Mouse (Mus musculus) layer of hippocampus, adult 8-10 months (tissue): Measurements from ENCODE around the gene Ppp1r26. TPM values are rescaled to one million over a fixed set of nuclear protein-coding genes. Genes with fewer than 3 reads are reported as not detected.
"Not testable (repeated sequence)": the region's sequence is repeated elsewhere in the genome, so short reads cannot be mapped to it uniquely, and the experiment has no call there.

Experiments
- DNase-seq, 2 experiments: peaks; one replicate each; pipeline ENCODE4 v3.0.0; 2022; ENCODE audit warnings: low spot score in 2 of 2
- total RNA-seq, 4 experiments: library from RNA; stranded (reverse); gene quantifications; 2 replicates each; pipeline ENCODE4 v1.2.4; 2022

Gene Ppp1r26
- total RNA-seq, 4 experiments from 2014 or later = 16.8 to 19.9 (median 19.1) TPM

DNA sequence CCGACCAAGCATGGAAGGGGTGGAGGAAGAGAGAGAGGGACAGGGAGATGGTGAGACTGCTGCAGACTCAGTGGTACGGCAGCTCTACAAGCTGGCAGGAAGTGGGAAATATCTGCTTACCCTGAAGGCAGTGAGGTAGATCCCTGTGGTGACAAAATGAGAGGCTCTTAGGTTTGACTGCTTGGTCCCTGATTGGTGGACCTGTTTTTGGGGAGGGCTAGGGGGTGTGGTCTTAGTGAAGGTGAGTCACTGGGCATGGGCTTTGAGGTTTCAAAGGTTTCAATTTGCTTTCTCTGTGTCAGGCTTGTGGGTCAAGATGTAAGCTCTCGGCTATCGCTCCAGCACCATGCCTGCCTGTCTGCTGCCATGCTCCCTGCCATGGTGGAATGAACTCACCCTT lies 1.5 kb upstream of the Ppp1r26 start:
- DNase-seq = no peak

DNA sequence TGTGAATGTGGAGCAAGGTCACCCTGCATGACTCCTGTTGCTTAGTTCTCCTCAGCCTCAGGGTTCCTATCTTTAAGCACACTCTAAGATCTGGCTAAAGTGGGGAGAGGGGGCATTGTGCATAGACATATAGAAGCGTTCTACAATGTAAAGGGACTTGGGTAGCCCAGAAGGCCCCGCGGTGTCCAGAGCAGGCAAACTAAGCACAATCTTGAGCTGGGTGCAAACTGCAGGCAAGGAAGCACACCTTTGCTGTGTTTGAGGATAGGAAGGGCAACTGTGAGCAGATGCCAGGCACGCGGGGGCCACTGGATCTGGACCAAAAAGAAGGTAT lies 452 bp upstream of the Ppp1r26 start:
- no peak for DNase-seq

DNA sequence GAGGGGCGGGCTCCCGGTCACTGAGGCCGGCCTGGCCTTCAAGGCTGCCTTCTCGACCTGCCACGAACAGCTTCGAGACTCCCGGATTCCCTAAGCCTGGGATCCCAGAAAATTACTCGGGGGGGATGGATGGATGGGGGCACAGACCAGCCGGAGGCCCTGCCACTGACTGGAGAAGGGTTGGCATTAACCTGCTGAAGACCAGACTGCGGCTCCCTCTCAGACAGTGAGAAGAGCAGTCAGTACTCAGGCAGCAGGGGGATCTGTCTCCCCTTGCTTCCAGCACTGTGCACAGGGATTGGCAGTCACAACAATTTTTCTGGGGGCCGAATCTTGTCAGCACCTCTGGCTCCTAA lies 693 bp downstream of the Ppp1r26 start:
- no peak for DNase-seq

DNA sequence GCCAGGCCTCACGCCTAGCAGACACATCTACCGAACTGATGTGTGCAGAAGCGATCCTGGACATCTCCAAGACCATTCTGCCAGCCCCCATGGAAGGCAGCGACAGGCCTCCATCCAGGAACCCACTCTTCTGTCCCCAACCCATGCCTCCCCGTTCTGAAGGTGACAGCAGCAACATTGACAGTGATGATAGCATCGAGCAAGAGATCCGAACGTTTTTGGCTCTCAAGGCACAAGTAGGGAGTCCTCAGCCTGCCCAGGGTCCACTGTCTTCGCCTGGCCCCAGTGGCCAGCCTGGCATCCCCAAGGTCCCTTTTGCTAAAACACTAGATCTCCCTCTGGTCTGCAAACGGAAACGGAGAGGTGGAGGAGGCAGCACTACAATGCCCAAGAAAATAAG lies 5.1 kb downstream of the Ppp1r26 start:
- DNase-seq = no peak

DNA sequence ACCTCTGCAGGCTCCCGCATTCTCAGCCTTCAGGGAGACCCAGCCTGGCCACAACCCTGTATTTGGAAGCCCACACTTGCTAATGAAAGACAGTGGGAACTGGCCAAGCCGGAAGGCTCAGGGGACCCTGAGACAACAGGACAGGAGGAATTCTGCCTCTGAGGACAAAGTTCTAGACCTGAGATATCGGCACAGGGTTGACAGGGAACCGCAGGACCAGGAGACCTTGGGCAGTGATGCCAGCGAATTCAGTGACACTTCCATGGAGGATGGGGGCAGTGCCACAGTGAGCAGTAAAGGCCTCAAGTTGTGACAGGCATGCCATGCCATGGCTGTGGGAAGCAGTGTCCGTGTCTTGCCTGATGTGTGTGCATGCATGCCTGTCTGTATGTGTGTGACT lies 6.9 kb downstream of the Ppp1r26 start:
- DNase-seq = no peak

DNA sequence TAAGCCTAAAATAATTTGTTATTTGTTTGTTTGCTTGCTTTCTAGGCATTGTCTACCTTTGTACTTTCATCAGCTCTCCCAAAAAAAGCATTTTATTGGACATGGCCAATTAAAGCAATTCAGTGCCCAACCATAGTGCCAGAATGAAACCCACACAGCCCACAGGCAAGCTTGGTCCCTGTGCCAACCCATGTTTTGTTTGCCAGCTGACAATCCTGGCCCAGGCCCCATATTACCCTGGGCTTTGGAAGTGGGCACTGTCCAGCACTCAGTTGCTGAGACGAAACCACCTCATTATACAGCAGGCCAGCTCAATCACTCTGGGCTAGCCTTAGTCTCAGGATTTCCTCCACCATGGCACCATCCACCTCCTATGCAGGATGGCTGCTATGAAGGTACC lies 10.0 kb downstream of the Ppp1r26 start:
- DNase-seq = no peak

DNA sequence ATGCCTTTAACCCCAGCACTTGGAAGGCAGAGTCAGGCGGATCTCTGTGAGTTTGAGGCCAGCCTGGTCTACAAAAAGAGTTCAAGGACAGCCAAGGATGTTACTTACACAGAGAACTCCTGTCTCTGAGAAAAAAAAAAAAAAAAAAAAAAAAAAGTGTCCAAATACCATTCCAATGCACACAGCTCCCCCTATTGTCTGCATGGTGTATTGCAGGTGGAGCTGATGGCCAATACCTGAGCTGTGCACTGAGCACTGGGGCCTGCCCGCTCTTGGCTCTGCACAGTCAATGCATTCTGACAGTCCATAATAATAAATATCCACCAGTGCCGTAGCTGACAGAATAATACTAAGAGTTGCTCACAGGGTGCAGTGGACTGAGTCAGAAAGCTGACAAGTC lies 17.3 kb downstream of the Ppp1r26 start:
- peak in 1 of 2 experiments; percentile 76 for DNase-seq

DNA sequence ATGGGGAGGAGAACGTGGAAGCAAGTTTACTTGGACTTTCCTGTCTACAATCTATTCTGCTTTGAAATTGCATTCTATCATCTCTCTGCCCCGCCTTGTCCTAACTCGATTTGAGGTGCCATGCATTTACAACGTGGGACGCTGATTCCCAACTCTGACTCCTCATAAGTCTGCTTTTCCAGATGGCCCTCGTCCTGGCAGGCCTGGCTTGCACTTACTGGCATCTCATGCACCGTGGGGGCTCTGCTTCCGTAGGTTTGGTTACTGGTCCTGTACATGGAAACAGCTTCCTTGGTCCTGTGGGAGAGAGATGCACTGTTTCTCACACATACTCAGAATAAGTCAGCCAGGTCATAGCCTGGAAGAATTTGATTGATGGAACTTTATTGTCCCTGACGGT lies 18.3 kb downstream of the Ppp1r26 start:
- no peak for DNase-seq

DNA sequence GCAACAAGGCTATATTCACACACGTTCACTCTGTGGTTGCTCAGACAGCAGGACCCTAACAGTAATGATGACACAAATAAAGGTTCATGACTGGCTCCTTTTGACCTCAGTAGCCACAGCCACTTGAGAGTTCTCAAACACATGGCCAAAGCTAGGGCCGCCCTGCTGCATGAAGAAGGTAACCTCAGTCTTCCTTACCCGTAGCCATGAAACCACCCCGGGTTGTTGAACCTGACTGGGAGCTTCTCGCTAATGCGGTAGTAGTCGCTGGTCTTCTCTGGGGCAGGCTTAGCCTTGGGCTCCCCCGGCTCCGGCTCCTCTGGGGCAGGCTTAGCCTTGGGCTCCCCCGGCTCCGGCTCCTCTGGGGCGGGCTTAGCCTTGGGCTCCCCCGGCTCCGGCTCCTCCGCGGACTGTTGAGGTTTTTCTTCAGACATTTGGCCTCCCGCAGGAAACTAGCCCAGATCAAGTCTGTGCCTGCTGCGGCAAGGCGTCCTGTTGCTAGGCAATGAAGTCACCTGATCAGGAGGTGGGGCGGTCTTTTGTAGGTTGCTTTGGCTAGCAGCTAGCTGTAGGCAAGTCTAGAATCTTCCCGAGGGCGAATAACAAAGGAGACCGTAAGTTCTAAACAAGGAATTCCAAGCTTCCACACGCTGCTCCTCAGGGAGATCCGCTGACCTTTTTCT lies 19.4 kb downstream of the Ppp1r26 start, which contains the start of gene 1700007K13Rik:
Gene 1700007K13Rik (minus strand): TSS at position 497 of the 683 bp plus-strand sequence.
- peak; percentile 69 for DNase-seq

DNA sequence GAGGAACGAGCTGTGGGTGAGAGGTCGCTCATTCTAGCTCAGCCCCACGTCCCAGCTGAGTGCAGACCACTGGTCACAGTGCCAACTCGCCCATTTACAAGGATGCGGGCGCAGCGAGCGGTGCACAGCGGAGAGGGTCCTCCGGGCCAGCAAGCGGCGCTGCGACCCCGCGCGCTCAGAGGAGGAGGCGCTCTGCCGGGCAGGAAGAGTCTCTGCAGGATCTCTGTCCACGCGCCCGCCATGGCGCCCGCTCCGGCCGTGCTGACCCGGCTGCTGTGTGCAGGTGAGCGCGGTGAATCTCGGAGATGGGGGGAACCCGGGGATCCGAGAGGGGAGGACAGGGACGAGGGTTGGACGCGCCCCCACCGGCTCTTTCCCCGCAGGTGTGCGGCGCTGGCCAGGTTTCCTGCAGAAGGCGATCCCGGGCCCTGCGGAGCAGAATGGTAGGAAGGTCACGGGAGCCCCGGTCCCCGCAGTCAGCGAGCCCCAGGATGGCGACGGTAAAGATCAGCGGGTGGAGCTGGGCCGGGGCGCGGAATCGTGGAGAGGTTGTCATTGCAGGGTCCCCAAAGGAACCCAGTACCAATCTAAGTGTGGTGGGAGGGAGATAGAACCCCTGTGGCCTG lies 21.4 kb downstream of the Ppp1r26 start, which contains the start of gene Mrps2:
Gene Mrps2 (plus strand): TSS at position 207 of the 626 bp plus-strand sequence.
- DNase-seq = peak; percentile 70 to 80

DNA sequence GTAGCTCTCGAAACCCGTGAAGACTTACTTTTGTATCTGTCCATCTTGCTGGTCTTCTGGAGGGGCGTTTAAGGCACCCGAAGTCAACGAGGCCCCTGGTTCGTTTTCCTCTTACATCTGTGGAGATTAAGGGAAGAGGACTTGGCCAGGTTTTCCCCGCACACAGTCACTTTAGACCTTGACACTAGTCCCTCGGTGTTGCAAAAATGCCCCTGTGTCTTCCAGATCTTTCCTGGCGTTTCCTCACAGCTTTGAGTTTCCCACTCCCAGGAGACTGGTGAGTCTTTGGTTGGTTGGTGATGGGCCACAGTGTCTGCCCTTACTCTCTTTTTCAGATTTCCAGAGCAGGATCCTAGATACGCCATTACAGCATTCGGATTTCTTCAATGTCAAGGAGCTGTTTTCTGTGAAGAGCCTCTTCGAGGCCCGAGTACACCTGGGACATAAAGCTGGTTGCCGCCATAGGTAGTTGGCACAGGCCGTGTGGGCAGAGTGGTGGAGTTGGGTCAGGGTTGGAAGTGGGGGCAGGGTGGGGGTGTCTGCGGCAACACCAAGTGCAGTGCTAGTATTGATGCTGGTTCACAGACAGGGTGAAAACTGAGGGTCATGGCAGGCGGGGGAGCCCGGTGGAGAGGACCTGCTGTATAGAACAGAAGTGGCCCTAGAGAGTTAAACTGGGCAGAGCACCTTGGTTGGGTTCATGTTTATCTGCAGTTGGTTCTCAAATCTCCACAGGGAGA lies 22.1 kb downstream of the Ppp1r26 start:
- no peak for DNase-seq

DNA sequence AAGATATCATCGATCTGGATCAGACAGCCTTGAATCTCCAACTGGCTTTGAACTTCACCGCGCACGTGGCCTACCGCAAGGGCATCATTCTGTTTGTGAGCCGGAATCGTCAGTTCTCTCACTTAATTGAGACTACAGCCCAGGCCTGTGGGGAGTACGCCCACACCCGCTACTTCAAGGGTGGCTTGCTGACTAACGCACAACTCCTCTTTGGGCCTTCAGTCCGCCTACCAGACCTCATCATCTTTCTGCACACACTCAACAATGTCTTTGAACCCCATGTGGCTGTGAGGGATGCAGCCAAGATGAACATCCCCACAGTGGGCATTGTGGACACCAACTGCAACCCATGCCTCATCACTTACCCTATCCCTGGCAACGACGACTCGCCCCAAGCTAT lies 22.9 kb downstream of the Ppp1r26 start:
- no peak for DNase-seq

DNA sequence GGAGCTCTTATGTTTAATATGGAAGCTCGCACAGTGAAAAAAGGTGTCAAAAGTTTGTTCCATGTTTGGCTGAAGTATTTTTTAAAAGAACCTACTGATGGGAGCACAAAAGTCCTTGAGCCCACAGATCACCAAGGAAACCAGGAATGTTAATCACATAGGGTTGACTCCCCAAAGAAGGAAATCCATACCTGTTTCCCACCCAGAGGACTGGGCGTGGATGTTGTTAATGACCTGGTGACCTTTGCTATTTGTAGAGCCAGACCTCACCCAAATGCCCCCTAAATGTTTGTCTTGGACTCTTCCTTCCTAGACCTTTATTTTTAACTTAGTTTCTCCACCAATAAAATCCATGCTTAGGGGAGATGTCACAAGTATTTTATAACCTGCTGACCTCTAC lies 24.0 kb downstream of the Ppp1r26 start:
- no peak for DNase-seq

DNA sequence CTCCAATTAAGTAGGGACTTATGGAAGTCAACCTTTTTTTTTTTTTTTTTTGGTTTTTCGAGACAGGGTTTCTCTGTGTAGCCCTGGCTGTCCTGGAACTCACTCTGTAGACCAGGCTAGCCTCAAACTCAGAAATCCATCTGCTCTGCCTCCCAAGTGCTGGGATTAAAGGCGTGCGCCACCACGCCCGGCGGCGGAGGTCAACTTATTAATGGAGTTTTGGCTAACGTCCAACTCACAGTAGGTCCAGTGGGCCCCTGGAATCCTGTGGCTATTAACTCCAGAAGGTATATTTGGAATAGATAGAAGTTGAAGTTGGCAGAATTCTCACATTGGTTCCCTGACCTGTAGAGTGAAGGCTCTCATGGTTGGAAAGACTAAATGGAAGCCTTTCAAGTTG lies 25.4 kb downstream of the Ppp1r26 start:
- DNase-seq = not testable (repeated sequence)

DNA sequence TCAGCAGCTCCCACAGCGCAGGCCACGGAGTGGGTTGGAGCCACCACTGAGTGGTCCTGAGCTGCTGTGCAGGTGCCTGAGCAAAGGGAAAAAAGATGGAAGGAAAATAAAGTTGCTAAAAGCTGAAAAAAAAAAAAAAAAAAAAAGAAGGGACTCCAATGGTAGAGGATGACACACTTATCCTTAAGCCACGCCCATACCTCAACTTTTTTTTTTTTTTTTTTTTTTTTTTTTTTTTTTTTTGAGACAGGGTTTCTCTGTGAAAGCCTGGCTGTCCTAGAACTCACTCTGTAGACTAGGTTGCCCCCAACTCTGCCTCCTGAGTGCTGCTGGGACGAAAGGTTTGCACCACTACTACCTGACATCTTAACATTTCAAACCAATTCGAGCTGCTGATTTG lies 31.4 kb downstream of the Ppp1r26 start:
- DNase-seq = not testable (repeated sequence)

DNA sequence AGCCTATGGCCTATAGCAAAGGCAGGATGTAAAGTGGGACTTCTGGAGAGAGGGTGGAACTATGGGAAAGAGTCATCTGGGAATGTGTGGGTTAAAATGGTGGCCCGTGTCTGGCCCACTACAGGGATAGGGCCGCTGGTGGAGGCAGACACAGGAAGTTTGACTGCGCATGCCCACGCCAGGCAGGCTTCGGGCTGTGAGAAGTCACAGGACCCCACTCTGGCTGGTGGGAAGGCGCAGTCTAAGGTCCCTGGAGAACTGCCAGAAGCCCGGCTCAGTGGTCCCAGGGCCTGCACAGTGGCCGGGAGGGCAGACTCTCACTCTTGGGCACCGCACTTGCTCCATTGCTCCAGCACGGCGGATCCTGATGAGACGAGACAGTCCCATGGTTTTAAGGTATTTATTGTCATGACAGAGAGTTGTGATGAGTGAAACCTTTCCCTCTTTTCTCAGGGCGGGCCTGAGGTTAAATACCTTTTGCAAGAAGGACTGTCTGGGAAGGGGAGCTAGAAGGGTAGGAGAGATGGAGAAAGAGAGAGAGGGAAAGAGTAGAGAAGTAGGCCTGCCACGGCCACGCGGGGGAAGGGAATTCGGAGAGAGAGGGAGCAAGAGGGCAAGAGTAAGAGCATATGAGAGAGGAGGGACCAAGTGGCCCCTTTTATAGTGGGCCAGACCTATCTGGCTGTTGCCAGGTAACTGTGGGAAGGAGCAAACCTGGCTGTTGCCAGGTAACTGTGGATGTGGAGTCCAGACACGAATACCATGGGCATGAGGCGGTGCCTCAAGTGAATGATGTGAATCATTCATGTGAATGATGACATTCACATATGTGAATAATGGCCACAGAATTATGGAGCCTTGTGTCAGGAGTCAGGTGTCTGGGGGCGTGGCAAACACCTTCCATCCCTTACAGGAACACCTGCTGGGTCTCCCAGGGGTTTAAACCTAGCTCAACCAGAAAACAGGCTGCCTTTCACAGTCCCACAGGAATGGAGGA lies 32.9 kb downstream of the Ppp1r26 start:
- no peak for DNase-seq

DNA sequence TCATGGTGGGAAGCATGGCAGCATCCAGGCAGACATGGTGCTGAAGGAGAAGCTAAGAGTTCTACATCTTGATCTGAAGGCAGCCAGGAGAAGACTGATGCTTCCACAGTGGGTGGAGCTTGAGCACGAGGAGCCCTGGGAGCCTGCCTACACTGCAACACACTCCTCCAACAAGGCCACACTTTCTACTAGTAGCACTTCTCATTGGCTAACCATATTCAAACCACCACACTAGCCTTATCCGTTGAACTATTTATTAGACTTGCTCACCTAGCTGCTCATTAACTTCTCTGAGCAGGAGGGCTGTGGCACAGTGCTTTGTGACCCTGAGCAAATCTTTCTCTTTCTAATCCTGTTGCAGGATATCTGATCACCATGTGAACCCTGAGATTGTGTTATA lies 37.3 kb downstream of the Ppp1r26 start:
- no peak for DNase-seq

DNA sequence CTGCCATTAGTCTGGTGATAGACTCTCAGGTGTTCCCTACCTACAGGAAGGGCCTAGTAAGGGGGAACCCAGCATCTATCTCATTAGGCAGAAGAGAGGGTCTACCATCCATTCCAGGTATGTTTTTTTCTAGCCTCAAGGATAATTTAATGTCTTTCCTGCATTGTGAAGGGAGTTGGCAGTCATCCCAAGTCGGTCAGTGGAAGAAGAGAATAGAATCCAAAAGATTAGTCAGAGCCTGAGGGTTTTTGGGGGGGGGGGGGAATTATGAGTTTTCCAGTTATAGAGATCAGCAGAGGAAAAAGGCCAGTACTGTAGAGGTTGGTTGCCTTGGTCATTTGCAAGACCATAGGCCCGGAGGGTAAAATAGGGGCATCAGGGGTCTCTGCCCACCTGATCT lies 47.9 kb downstream of the Ppp1r26 start:
- no peak for DNase-seq

DNA sequence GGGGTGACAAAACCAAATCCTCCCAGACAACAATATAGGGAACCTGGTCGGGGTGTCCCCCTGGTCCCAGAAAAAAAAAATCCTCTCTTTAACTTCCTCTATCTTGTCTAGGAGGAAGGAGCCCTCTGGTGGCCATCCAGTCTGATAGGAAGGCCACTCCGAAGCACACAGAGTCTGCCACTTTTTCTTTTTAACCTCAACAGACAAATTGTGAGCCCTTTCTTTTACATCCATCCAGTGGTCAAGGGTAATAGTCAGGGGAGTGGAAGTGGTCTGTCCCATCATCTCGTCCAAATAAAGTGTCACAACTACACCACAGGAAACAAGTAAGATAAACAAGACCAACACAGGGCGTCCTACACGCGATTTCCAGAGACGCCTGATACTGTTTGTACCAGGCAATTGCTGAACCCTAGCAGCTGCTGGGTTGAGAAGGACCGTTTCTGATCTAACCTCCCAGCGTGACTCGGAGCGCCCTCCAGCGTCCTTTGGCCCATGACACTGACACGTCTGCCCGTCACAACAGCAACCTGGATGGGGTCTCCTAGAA lies 48.7 kb downstream of the Ppp1r26 start:
- no peak for DNase-seq

DNA sequence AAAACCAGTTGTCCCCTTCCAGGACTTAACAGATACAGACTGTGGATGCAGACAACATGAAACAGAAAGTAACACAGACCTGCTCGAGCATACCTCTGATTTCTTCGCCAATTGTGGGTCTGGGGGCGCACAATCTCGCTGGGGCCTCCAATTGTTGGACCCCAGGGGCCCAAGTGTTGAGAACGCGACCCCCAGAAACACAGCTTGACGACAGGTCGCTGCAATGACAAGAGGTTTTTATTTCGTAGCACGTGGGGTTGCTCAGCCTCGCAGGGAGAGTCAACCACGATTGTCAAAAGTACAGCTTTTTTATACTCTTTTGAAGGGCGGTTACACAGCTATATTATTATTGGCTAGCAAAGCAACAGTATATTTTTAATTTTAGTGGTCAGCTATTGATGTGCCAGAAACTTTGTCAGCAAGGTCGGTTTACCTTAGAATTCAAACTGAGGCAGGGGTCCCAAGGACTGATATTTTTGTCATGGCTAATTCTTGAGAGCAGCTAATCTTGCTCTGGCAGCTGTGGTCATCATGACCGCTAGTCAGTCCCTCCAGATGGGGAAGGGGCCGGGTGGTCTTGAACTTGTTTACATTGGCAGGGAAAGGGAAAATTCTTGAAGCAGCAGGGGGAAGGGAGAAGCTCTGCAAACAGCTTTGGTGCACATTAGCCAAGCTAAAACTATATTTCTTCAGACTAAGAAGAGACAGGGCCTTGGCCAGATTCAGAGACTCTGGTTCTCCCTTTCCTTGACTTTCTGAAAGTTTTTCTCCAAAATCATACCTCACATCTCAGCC lies 49.4 kb downstream of the Ppp1r26 start:
- no peak for DNase-seq
